Mouse (Mus musculus): ENCODE measurements around the gene Sarm1. TPM values are rescaled to one million over a fixed set of nuclear protein-coding genes. Genes with fewer than 3 reads are reported as not detected.
A peak's percentile ranks its signal among the peaks of the same experiment; 100 is the strongest.

Sarm1 gene
- polyA plus RNA-seq, 1 experiment from 2014 or later = 0.25 TPM

- Histone ChIP-seq H3K4me3 (no peak overlapping the region), H3K9ac (no peak overlapping the region), H3K4me2 (no peak overlapping the region), H3K27ac (no peak overlapping the region), H3K27me3 (replicated peaks) (no peaks in the 10 kb centered on the region), H3K9me3 (replicated peaks) (no peaks in the 10 kb centered on the region), H3K4me1 (no peaks in the 10 kb centered on the region), H3K36me3 (peaks cover 58% of the 10 kb centered on the region)
- ATAC-seq = no peak
- WGBS (ENCODE audit: insufficient replicate concordance) = 78% methylated on average over 9 of the region's 9 CpGs
Observed at GRCm38 (mm10) chr11:78528714-78529113, 31.2 kb upstream of the Sarm1 start.

GRCm38 (mm10) chr11:78524838-78525237 is 27.3 kb upstream of the Sarm1 start:
- Histone ChIP-seq H3K4me2 (no peak overlapping the region), H3K9ac (no peak overlapping the region), H3K4me1 (no peaks in the 10 kb centered on the region), H3K9me3 (replicated peaks) (no peaks in the 10 kb centered on the region), H3K27me3 (replicated peaks) (no peaks in the 10 kb centered on the region), H3K36me3 (peaks cover 94% of the 10 kb centered on the region), H3K27ac (no peak overlapping the region), H3K4me3 (no peak overlapping the region)
- WGBS (ENCODE audit: insufficient replicate concordance) = 89% methylated on average over 2 of the region's 2 CpGs
- ATAC-seq = no peak

- H3K4me3 ChIP-seq = no peak overlapping the region
- no peak overlapping the region for H3K27ac ChIP-seq
- H3K4me2 ChIP-seq = no peak overlapping the region
- 79% methylated on average over 9 of the region's 9 CpGs for WGBS (ENCODE audit: insufficient replicate concordance)
- no peak overlapping the region for H3K9ac ChIP-seq
- no peaks in the 10 kb centered on the region for H3K27me3 ChIP-seq (replicated peaks)
- H3K9me3 ChIP-seq (replicated peaks) = no peaks in the 10 kb centered on the region
- no peak for ATAC-seq
- H3K4me1 ChIP-seq = no peaks in the 10 kb centered on the region
- peaks cover 93% of the 10 kb centered on the region for H3K36me3 ChIP-seq
Observed at GRCm38 (mm10) chr11:78523241-78523955, 25.8 kb upstream of the Sarm1 start.

DNA sequence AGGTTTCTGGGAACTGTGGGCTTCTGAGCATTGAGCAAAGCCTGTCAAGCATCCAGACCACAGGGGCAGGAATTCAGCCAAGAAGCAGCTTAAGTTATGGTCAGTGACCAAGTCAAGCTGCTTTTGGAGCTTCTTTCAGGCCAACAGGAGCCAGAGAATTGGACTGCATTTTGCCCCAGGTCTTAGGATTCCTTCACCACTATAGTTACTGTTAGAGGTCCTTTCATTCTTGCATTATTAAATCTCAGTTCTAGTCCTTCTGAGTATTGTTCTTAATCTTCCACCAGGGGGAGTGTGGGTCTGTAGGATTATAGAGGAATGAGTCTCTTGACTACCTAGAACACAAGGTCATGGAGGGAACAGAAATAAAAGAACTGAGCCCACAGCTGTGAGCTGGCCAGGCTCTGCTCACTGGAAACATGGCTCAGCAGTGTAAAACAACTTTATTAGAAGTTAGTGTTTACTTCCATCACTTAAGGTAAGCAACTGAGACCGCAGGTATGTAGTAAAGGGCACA is 25.0 kb upstream of the Sarm1 start:
- Histone ChIP-seq H3K9me3 (replicated peaks) (no peaks in the 10 kb centered on the region), H3K9ac (no peak overlapping the region), H3K27me3 (replicated peaks) (no peaks in the 10 kb centered on the region), H3K4me3 (no peak overlapping the region), H3K4me2 (no peak overlapping the region), H3K36me3 (peaks cover 93% of the 10 kb centered on the region), H3K4me1 (no peaks in the 10 kb centered on the region), H3K27ac (no peak overlapping the region)
- 86% methylated on average over 1 of the region's 1 CpGs for WGBS (ENCODE audit: insufficient replicate concordance)
- ATAC-seq = no peak

- Histone ChIP-seq H3K27ac (no peak overlapping the region), H3K36me3 (peaks cover 90% of the 10 kb centered on the region), H3K9me3 (replicated peaks) (no peaks in the 10 kb centered on the region), H3K9ac (no peak overlapping the region), H3K4me1 (no peaks in the 10 kb centered on the region), H3K27me3 (replicated peaks) (no peaks in the 10 kb centered on the region), H3K4me3 (no peak overlapping the region), H3K4me2 (no peak overlapping the region)
- WGBS (ENCODE audit: insufficient replicate concordance) = 81% methylated on average over 3 of the region's 3 CpGs
- no peak for ATAC-seq
Observed at GRCm38 (mm10) chr11:78521880-78522279, 24.3 kb upstream of the Sarm1 start.

- no peaks in the 10 kb centered on the region for H3K9me3 ChIP-seq (replicated peaks)
- no peak overlapping the region for H3K9ac ChIP-seq
- no peaks in the 10 kb centered on the region for H3K4me1 ChIP-seq
- no peak overlapping the region for H3K27ac ChIP-seq
- H3K4me3 ChIP-seq = no peak overlapping the region
- H3K36me3 ChIP-seq = peaks cover 95% of the 10 kb centered on the region
- no peaks in the 10 kb centered on the region for H3K27me3 ChIP-seq (replicated peaks)
- no peak overlapping the region for H3K4me2 ChIP-seq
- WGBS (ENCODE audit: insufficient replicate concordance) = 86% methylated on average over 10 of the region's 10 CpGs
- no peak for ATAC-seq
Observed at GRCm38 (mm10) chr11:78518931-78519330, 21.4 kb upstream of the Sarm1 start.

DNA sequence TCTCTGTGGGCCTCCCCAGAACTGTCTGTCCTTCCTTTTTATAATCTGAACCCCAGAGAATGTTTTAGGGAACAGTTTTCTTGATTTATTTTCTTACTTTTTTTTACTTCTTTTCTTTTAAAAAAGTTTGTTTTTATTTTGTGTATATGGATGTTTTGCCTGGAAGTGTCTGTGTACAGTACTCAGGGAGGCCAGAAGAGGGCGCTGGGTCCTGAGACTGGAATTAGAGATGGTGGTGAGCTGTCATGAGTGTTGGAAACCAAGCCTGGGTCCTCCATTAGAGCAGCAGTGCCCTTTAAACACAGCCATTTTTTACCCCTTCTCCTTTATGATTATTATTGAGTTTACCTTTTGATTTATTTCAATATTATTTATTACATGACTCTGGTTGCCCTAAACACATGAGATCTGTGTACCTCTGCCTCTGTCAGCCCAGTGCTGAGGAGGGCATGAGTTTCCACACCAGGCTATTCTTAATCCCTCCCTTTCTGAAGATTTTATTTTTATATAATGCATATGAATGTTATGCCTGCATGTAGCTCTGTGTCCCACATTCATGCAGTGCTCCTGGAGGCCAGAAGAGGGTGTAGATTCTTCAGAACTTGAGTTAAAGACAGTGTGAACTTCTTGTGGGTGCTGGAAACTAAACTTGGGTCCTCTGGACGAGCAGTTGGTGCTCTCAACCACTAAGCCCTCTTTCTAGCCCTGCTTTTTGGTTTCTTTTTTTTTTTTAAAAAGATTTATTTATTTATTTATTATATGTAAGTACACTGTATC is 18.2 kb upstream of the Sarm1 start:
- H3K9ac ChIP-seq = no peak overlapping the region
- H3K36me3 ChIP-seq = peaks cover 67% of the 10 kb centered on the region

GRCm38 (mm10) chr11:78513106-78513790 is 15.7 kb upstream of the Sarm1 start:
- H3K4me2 ChIP-seq = peak overlapping the region; percentile 92
- ATAC-seq = no peak
- H3K9me3 ChIP-seq (replicated peaks) = no peaks in the 10 kb centered on the region
- peaks cover 25% of the 10 kb centered on the region for H3K4me1 ChIP-seq
- 0 out of 2 replicates have a peak overlapping the region, but pooled peaks have one; percentile 84 for H3K27ac ChIP-seq
- peak overlapping the region; percentile 95 for H3K9ac ChIP-seq
- H3K36me3 ChIP-seq = peaks cover 62% of the 10 kb centered on the region
- WGBS (ENCODE audit: insufficient replicate concordance) = 63% methylated on average over 3 of the region's 3 CpGs
- no peaks in the 10 kb centered on the region for H3K27me3 ChIP-seq (replicated peaks)
- H3K4me3 ChIP-seq = peak overlapping the region; percentile 86

More for the DNA sequence above, 18.2 kb upstream of the Sarm1 start:
- Histone ChIP-seq H3K27ac (no peak overlapping the region), H3K9me3 (replicated peaks) (no peaks in the 10 kb centered on the region), H3K4me3 (no peak overlapping the region), H3K27me3 (replicated peaks) (no peaks in the 10 kb centered on the region), H3K4me2 (no peak overlapping the region), H3K4me1 (peaks cover 24% of the 10 kb centered on the region)
- WGBS (ENCODE audit: insufficient replicate concordance) = 44% methylated on average over 2 of the region's 2 CpGs
- ATAC-seq = no peak

DNA sequence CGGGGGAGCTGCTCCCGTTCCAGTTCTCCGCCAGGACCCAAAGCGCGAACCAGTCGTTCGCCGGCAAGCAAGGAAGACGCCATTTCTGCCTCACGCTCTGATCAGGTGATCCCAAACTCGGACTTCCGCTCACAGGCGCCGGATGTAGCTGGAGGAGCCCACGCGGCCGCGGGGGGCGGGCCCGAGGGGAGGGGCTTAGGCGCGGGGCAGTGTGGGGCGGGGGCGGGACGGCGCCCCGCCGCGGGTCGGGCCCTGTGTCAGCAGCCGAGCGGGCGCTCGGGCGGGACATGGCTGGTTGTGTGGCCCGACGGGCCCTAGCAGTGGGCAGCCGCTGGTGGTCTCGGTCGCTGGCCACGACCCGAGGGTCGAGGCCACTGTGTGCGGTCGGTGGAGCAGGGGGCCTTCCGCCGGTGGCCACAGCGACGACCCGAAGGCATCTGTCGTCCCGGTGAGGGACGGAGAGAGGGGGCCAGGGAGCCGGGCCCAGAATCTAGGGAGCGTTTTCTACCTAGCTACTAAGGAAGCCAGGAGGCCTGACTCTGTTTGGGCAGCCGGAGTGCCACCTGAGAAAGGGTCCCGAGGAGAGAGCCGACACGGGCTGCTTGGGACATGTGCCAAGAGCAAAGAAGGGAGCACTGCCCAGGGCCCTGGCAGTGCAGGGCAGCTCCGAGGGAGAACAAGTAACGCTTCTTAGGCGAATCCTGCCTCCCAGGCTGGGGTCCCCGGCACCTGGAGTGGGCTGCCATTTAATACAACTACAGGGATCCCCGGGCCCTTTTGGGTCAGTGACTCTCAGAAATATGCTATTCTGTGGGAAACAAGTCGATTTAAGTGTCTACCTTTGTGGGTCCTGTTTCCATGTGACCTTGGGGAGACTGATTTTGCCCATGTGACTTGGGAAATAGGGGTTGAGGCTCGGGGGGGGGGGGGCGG is 14.7 kb upstream of the Sarm1 start, which contains the start of the genes Tmem199 and Poldip2:
Tmem199 (minus strand) TSS at position 148 of the 933 bp plus-strand sequence.
Poldip2 (plus strand) TSS at position 169 of the 933 bp plus-strand sequence.
- peak within 1 kb of the TSS; percentile 86 for H3K4me3 ChIP-seq
- H3K9me3 ChIP-seq (replicated peaks) = no peaks in the 10 kb centered on the region
- ATAC-seq = peak; percentile 95
- peaks cover 25% of the 10 kb centered on the region for H3K4me1 ChIP-seq
- H3K9ac ChIP-seq = peak within 1 kb of the TSS; percentile 95
- H3K27me3 ChIP-seq (replicated peaks) = no peaks in the 10 kb centered on the region
- under 1% methylated on average over 67 of the region's 67 CpGs for whole genome bisulfite sequencing (ENCODE audit: insufficient replicate concordance)
- H3K27ac ChIP-seq = peak within 1 kb of the TSS; percentile 84
- H3K36me3 ChIP-seq = peaks cover 62% of the 10 kb centered on the region
- peak within 1 kb of the TSS; percentile 92 for H3K4me2 ChIP-seq

- Histone ChIP-seq H3K9me3 (replicated peaks) (no peaks in the 10 kb centered on the region), H3K36me3 (peaks cover 58% of the 10 kb centered on the region), H3K4me1 (peaks cover 25% of the 10 kb centered on the region), H3K27me3 (replicated peaks) (no peaks in the 10 kb centered on the region), H3K4me2 (no peak overlapping the region), H3K9ac (no peak overlapping the region), H3K27ac (no peak overlapping the region), H3K4me3 (no peak overlapping the region)
- WGBS (ENCODE audit: insufficient replicate concordance) = 73% methylated on average over 5 of the region's 5 CpGs
- no peak for ATAC-seq
Observed at GRCm38 (mm10) chr11:78509148-78509547, 11.6 kb upstream of the Sarm1 start.

DNA sequence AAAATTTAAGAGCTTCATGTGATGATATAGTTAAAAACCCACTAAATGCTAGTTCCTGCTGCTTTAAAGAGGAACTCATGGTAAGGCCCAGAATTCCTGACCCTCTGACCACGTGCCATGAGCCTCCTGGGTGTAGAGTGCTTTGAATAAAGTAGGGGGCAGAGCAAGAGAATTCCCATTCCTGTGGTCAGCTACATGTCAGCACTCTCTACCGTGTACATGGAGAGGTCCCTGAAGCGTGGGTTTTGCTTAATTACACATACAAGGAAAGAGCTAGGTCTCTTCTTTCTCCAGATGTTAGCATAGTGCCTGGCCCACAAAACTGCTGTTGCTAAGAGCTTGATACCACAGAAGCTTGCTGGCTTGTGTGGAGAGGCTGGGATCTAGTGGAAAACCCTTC is 7.9 kb upstream of the Sarm1 start:
- ATAC-seq = no peak
- Histone ChIP-seq H3K4me3 (no peak overlapping the region), H3K36me3 (peaks cover 53% of the 10 kb centered on the region), H3K4me2 (no peak overlapping the region), H3K4me1 (no peaks in the 10 kb centered on the region), H3K27ac (no peak overlapping the region), H3K9me3 (replicated peaks) (no peaks in the 10 kb centered on the region), H3K9ac (no peak overlapping the region), H3K27me3 (replicated peaks) (peaks cover 17% of the 10 kb centered on the region)
- 61% methylated on average over 3 of the region's 3 CpGs for WGBS (ENCODE audit: insufficient replicate concordance)
